8 mouse cellular contexts compared by ENCODE assay signal in the genomic region with DNA sequence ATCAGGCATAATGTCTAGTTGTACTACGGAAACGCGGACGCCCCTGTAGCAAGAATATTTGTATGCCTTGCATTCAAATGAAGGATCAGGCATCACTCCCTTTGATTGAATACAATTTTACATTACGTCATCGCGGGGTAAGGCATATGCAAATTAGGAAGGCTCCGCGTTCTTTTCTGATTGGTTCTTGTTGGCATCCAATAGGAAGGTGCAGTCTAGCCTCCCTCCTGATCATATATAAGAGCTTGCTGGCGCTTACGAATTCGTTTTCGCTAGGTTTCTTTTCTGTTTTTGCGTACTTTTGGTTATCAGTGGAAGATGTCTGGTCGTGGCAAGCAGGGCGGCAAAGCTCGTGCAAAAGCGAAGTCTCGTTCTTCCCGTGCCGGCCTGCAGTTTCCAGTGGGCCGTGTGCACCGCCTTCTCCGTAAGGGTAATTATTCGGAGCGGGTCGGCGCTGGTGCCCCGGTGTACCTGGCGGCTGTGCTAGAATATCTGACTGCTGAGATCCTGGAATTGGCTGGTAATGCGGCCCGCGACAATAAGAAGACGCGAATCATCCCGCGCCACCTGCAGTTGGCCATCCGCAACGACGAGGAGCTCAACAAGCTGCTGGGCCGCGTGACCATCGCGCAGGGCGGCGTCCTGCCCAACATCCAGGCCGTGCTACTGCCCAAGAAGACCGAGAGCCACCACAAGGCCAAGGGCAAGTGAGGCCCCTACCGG. TPM values are rescaled to one million over a fixed set of nuclear protein-coding genes. Genes with fewer than 3 reads are reported as not detected.
DNase-seq lines count a peak whose midpoint lies in the region; ATAC-seq and TF ChIP-seq lines count a peak whose summit lies in the region.

Gene Hist3h2a (plus strand): TSS at position 266 of the 723 bp plus-strand sequence.
Gene Trim17 (plus strand): TSS at position 266 of the 723 bp plus-strand sequence.

- peaks cover 24% of the 10 kb centered on the region for H3K27me3 ChIP-seq in megakaryocyte, embryonic 14.5 days (replicated peaks)

- peak; percentile 96 for ATAC-seq in activated CD4-positive, CD25-positive, alpha-beta regulatory T cell, adult 4 months

- DNase-seq in gastrocnemius, adult 8-10 months (ENCODE audit: low spot score in 2 of 2) = peak; percentile 81 to 91
- DNase-seq in hindlimb bud, embryonic 11.5 days (ENCODE audit: extremely low spot score, low read depth, low spot score) = peak; percentile 93
- DNase-seq in left cerebral cortex, adult 8-10 months (ENCODE audit: low spot score in 2 of 2) = peak; percentile 87 to 96
- peak; percentile 91 to 97 for DNase-seq in right cerebral cortex, postnatal 10 days (ENCODE audit: low spot score in 2 of 2)
- DNase-seq in urinary bladder, postnatal 25 days (ENCODE audit: low spot score) = peak; percentile 71

- TF ChIP-seq POLR2A in cortical plate, adult 2 months (IDR thresholded peaks at IDR 0.05; ENCODE audit: extremely low read depth, insufficient read depth, low read length) = peak; percentile 87

- peaks cover 4% of the 10 kb centered on the region; the same call in 1 of the 2 replicates for H3K4me1 ChIP-seq in cortical plate, adult 2 months (ENCODE audit: control insufficient read depth, insufficient read depth, low read length)
- peaks cover 47% of the 10 kb centered on the region for H3K4me1 ChIP-seq in megakaryocyte, embryonic 14.5 days

- H3K27ac ChIP-seq in cortical plate, adult 2 months (ENCODE audit: insufficient read depth, low read length) = peak within 1 kb of the TSS; percentile 95

- peak within 1 kb of the TSS; percentile 76 for H3K4me3 ChIP-seq in cortical plate, adult 2 months (ENCODE audit: insufficient read depth, low read length)
- H3K4me3 ChIP-seq in megakaryocyte, embryonic 14.5 days (replicated peaks) = peak within 1 kb of the TSS; percentile 96

- 0 out of 2 replicates have a peak, but pooled peaks have one; percentile 24 for TF ChIP-seq CTCF in cortical plate, adult 2 months (IDR thresholded peaks at IDR 0.05; ENCODE audit: extremely low read depth, insufficient read depth, low read length)

- H3K9me3 ChIP-seq in megakaryocyte, embryonic 14.5 days = no peaks in the 10 kb centered on the region

- H3K36me3 ChIP-seq in megakaryocyte, embryonic 14.5 days (replicated peaks; ENCODE audit: low read length) = peaks cover 22% of the 10 kb centered on the region

RNA-seq across cellular contexts. Expression of gene Hist3h2a, which starts in this region (rescaled TPM):
- 1 to 10 TPM; 3.5 to 5.4 TPM for polyA plus RNA-seq in activated CD4-positive, CD25-positive, alpha-beta regulatory T cell, adult 4 months (2017; shearing (Covaris generic))
- polyA plus RNA-seq in cortical plate, adult 2 months (2012; rRNA removed) = 40.1 and 42.8 TPM in 2 replicates
- total RNA-seq in gastrocnemius, adult 8-10 months (2022) = 10 to 100 TPM in 3 of 4 experiments, 1 to 10 TPM in 1; 8.9 to 14.8 (median 11.5) TPM
- total RNA-seq in left cerebral cortex, adult 8-10 months (2022) = 10 to 100 TPM; 54.1 to 63.0 (median 57.1) TPM
- 16.9 TPM in 1 of 2 replicates, not detected in the other for polyA plus RNA-seq in megakaryocyte, embryonic 14.5 days (2012; ENCODE audit: insufficient read depth, low replicate concordance)

RNA-seq across cellular contexts. Expression of gene Trim17, which starts in this region (rescaled TPM):
- polyA plus RNA-seq in activated CD4-positive, CD25-positive, alpha-beta regulatory T cell, adult 4 months (2017; shearing (Covaris generic)) = under 1 TPM; 0.17 to 0.20 TPM
- 6.6 and 7.4 TPM in 2 replicates for polyA plus RNA-seq in cortical plate, adult 2 months (2012; rRNA removed)
- total RNA-seq in gastrocnemius, adult 8-10 months (2022) = under 1 TPM; 0.08 to 0.31 (median 0.20) TPM
- 1 to 10 TPM; 3.7 to 5.0 (median 4.1) TPM for total RNA-seq in left cerebral cortex, adult 8-10 months (2022)
- 11.3 and 13.8 TPM in 2 replicates for polyA plus RNA-seq in megakaryocyte, embryonic 14.5 days (2012; ENCODE audit: insufficient read depth, low replicate concordance)

Comparison
In these comparisons a context has a peak if more than half of its experiments do, and no peak if none do; other contexts are left out.
1. Peak in every context shown above with its lines: DNase-seq, ATAC-seq, H3K4me3 ChIP-seq and H3K27ac ChIP-seq.